Mouse (Mus musculus) CH12.LX (cell line): ENCODE data around the gene Ceacam2. TPM values are rescaled to one million over a fixed set of nuclear protein-coding genes. Genes with fewer than 3 reads are reported as not detected.
A peak's percentile ranks its signal among the peaks of the same experiment; 100 is the strongest.
"Not testable (repeated sequence)": the region's sequence is repeated elsewhere in the genome, so short reads cannot be mapped to it uniquely, and the experiment has no call there.

ENCODE experiments used
- DNase-seq: peaks from one replicate; pipeline ENCODE4 v3.0.0-alpha.2; 2013; ENCODE audit errors: extremely low read depth
- H3K27ac ChIP-seq: 2 replicates; pipeline ENCODE4 v1.5.1; 2012; ENCODE audit warnings: low read depth, mild to moderate bottlenecking, control low read depth, moderate library complexity; ENCODE audit not compliant: insufficient read depth
- H3K27me3 ChIP-seq: replicated peaks from 2 replicates; pipeline ENCODE3; 2012; ENCODE audit warnings: inconsistent platforms
- H3K36me3 ChIP-seq, 2 experiments: replicated peaks in 1 of 2; 2 replicates each; pipeline versions ENCODE3 to v1.6.1; 2012; ENCODE audit warnings: inconsistent platforms in 1 of 2, low read length in 1 of 2, mild to moderate bottlenecking in 1 of 2, mixed read lengths in 1 of 2, moderate library complexity in 1 of 2; ENCODE audit not compliant: control insufficient read depth in 1 of 2, insufficient read depth in 1 of 2
- H3K4me1 ChIP-seq, 2 experiments: 2 replicates each; pipeline ENCODE4 v1.6.1; 2012; ENCODE audit warnings: inconsistent platforms in 1 of 2, moderate library complexity in 1 of 2; ENCODE audit not compliant: insufficient read depth in 2 of 2, control insufficient read depth in 1 of 2
- H3K4me2 ChIP-seq: 2 replicates; pipeline ENCODE4 v1.6.1; 2012; ENCODE audit warnings: low read depth, mild to moderate bottlenecking, control low read depth; ENCODE audit not compliant: poor library complexity, insufficient read depth, severe bottlenecking
- H3K4me3 ChIP-seq, 3 experiments: fragments of 150-350 bp in 1 of 3; sonication (generic) in 1 of 3; replicated peaks in 1 of 3; 2 replicates each; pipeline versions ENCODE3 to v1.5.1; 2011 to 2012; ENCODE audit warnings: low read depth in 2 of 3, low read length in 2 of 3, mild to moderate bottlenecking in 2 of 3, moderate library complexity in 2 of 3, control low read depth in 1 of 3, improper control_type of control experiment in 1 of 3, inconsistent platforms in 1 of 3, mixed read lengths in 1 of 3; ENCODE audit not compliant: poor library complexity in 1 of 3
- H3K79me2 ChIP-seq: replicated peaks from 2 replicates; pipeline ENCODE4 v1.6.1; 2012; ENCODE audit warnings: mild to moderate bottlenecking, moderate library complexity; ENCODE audit not compliant: control insufficient read depth, poor library complexity, insufficient read depth, severe bottlenecking; ENCODE audit errors: extremely low read depth
- H3K9ac ChIP-seq: 2 replicates; pipeline ENCODE4 v1.6.1; 2012; ENCODE audit warnings: low read depth, mild to moderate bottlenecking, control low read depth, moderate library complexity; ENCODE audit not compliant: insufficient read depth
- H3K9me3 ChIP-seq: replicated peaks from 2 replicates; pipeline ENCODE3; 2012; ENCODE audit warnings: low read length, inconsistent platforms, mixed read lengths
- BHLHE40 ChIP-seq: IDR thresholded peaks from 2 replicates; pipeline ENCODE4 v1.6.1; 2011; ENCODE audit warnings: mild to moderate bottlenecking, low read depth, low read length, improper control_type of control experiment
- CHD1 ChIP-seq: IDR thresholded peaks from 2 replicates; pipeline ENCODE4 v1.6.1; 2012; ENCODE audit warnings: low read depth, low read length, improper control_type of control experiment, inconsistent platforms
- CHD2 ChIP-seq: IDR thresholded peaks from 2 replicates; pipeline ENCODE4 v1.6.1; 2011; ENCODE audit warnings: low read length, improper control_type of control experiment
- ETS1 ChIP-seq: conservative IDR thresholded peaks from 2 replicates; pipeline ENCODE4 v1.6.1; 2012; ENCODE audit warnings: low read depth, mild to moderate bottlenecking, inconsistent platforms, low read length, improper control_type of control experiment, moderate library complexity
- IRF4 ChIP-seq: IDR thresholded peaks from 2 replicates; pipeline ENCODE4 v1.6.1; 2014; ENCODE audit warnings: low read depth, mild to moderate bottlenecking, inconsistent platforms, low read length, improper control_type of control experiment
- JUND ChIP-seq: conservative IDR thresholded peaks from 2 replicates; pipeline ENCODE4 v1.6.1; 2011; ENCODE audit warnings: low read depth, low read length, improper control_type of control experiment
- KAT2A ChIP-seq: IDR thresholded peaks from 2 replicates; pipeline ENCODE4 v1.6.1; 2012; ENCODE audit warnings: low read length, improper control_type of control experiment, inconsistent platforms; ENCODE audit not compliant: insufficient replicate concordance
- MAFK ChIP-seq: IDR thresholded peaks from 2 replicates; pipeline ENCODE4 v1.6.1; 2011; ENCODE audit warnings: low read length, improper control_type of control experiment; ENCODE audit not compliant: insufficient replicate concordance
- MAZ ChIP-seq: IDR thresholded peaks from 2 replicates; pipeline ENCODE4 v1.6.1; 2012; ENCODE audit warnings: low read depth, mild to moderate bottlenecking, inconsistent platforms, low read length, improper control_type of control experiment, moderate library complexity
- SMC3 ChIP-seq: IDR thresholded peaks from 2 replicates; pipeline ENCODE4 v1.6.1; 2011; ENCODE audit warnings: low read depth, low read length, improper control_type of control experiment
- TCF12 ChIP-seq: IDR thresholded peaks from 2 replicates; pipeline ENCODE4 v1.6.1; 2014; ENCODE audit warnings: low read depth, mild to moderate bottlenecking, inconsistent platforms, low read length, improper control_type of control experiment
- UBTF ChIP-seq: IDR thresholded peaks from 2 replicates; pipeline ENCODE4 v1.6.1; 2012; ENCODE audit warnings: low read depth, mild to moderate bottlenecking, inconsistent platforms, low read length, improper control_type of control experiment, moderate library complexity
- USF1 ChIP-seq: IDR thresholded peaks from 2 replicates; pipeline ENCODE4 v1.6.1; 2014; ENCODE audit warnings: low read depth, mild to moderate bottlenecking, inconsistent platforms, low read length, improper control_type of control experiment
- ZKSCAN1 ChIP-seq: IDR thresholded peaks from 2 replicates; pipeline ENCODE4 v1.6.1; 2012; ENCODE audit warnings: low read depth, inconsistent platforms, low read length, improper control_type of control experiment, borderline replicate concordance
- ZMIZ1 ChIP-seq: IDR thresholded peaks from 2 replicates; pipeline ENCODE4 v1.6.1; 2012; ENCODE audit warnings: low read depth, mild to moderate bottlenecking, inconsistent platforms, low read length, improper control_type of control experiment
- ZNF384 ChIP-seq: IDR thresholded peaks from 2 replicates; pipeline ENCODE4 v1.6.1; 2012; ENCODE audit warnings: low read depth, low read length, improper control_type of control experiment, inconsistent platforms
- dilution Hi-C: fragments of 300-500 bp; cut with MboI; formaldehyde crosslinking; loops from 2 replicates; pipeline ENCODE4 v1.14.3; 2020; ENCODE audit warnings: low sequenced_read_pairs; ENCODE audit not compliant: extremely low pct_unique_long_range_greater_than_20kb, extremely low pct_ligation_motif_present
- in situ Hi-C: fragments of 300-500 bp; cut with MboI; formaldehyde crosslinking; loops from 3 replicates; pipeline ENCODE4 v1.14.3; 2019; ENCODE audit warnings: low sequenced_read_pairs, low pct_ligation_motif_present, low pct_unique_long_range_greater_than_20kb, mixed read lengths
- polyA plus RNA-seq: library from polyadenylated mRNA; unstranded; fragments of >175 nt; gene quantifications from 2 replicates; pipeline ENCODE4 v1.2.1, GENCODE M21; 2012; ENCODE audit warnings: low read depth; ENCODE audit not compliant: insufficient read length
- total RNA-seq, 2 experiments: library from RNA; depleted of rRNA; stranded (reverse); fragments of 300-350 nt in 1 of 2; fragments of >200 nt in 1 of 2; gene quantifications; 2 replicates each; pipeline ENCODE4 v1.2.3; 2012 to 2014

Ceacam2 gene
- total RNA-seq (2012; rRNA removed): 0.08 TPM in 1 of 2 replicates, not detected in the other
- total RNA-seq (2014; rRNA removed): not detected in 2 replicates
- polyA plus RNA-seq: 0.64 and 0.90 TPM in 2 replicates

GRCm38 (mm10) chr7:25539376-25539907 lies at the start of gene Ceacam2:
Gene Ceacam2 (minus strand): TSS chr7:25539857.
- H3K9me3 ChIP-seq, H3K4me1 ChIP-seq, dilution Hi-C loops, H3K79me2 ChIP-seq, H3K27me3 ChIP-seq, H3K4me2 ChIP-seq, H3K36me3 ChIP-seq, H3K27ac ChIP-seq, H3K9ac ChIP-seq, H3K4me3 ChIP-seq: not testable (repeated sequence)
- peak; percentile 2 for DNase-seq
- in situ Hi-C loops: loop anchor here (10.0 kb wide), 1 partner anchor 55 kb away; no protein-coding TSS in a partner anchor

GRCm38 (mm10) chr7:25585351-25586204 lies 45.9 kb upstream of the Ceacam2 start:
- in situ Hi-C loops: no loop called here
- H3K27ac ChIP-seq: no peak overlapping the region
- dilution Hi-C loops: no loop called here
- no peak overlapping the region for H3K4me3 ChIP-seq
- no peak overlapping the region for H3K9ac ChIP-seq
- 0 out of 2 replicates have a peak overlapping the region, but pooled peaks have one; percentile 27 for H3K4me2 ChIP-seq
- DNase-seq: peak; percentile 72
- peaks cover 16 to 23% of the 10 kb centered on the region in 2 experiments for H3K4me1 ChIP-seq
- H3K79me2 ChIP-seq: no peaks in the 10 kb centered on the region
- TF ChIP-seq CHD1 (no peak), BHLHE40 (no peak), KAT2A (no peak), SMC3 (no peak), ETS1 (0 out of 2 replicates have a peak, but pooled peaks have one; percentile 7), MAZ (no peak), CHD2 (no peak), JUND (no peak), TCF12 (peak; percentile 21; the same call in 1 of the 2 replicates), ZNF384 (no peak), UBTF (no peak), IRF4 (0 out of 2 replicates have a peak, but pooled peaks have one; percentile 26), ZKSCAN1 (no peak), MAFK (no peak), ZMIZ1 (no peak), USF1 (no peak)
- H3K36me3 ChIP-seq: no peaks in the 10 kb centered on the region
- peaks cover 9% of the 10 kb centered on the region for H3K9me3 ChIP-seq
- H3K27me3 ChIP-seq: peaks cover 2% of the 10 kb centered on the region
